Mouse (Mus musculus) MEL-GATA-1-ER (cell line): ENCODE data around the gene Olfr203.
"Not testable (repeated sequence)": the region's sequence is repeated elsewhere in the genome, so short reads cannot be mapped to it uniquely, and the experiment has no call there.

Source experiments
- DNase-seq: peaks from one replicate; pipeline ENCODE4 v3.0.0-alpha.2; 2012; ENCODE audit warnings: low read depth; ENCODE audit errors: extremely low read depth

The Olfr203 gene

DNA sequence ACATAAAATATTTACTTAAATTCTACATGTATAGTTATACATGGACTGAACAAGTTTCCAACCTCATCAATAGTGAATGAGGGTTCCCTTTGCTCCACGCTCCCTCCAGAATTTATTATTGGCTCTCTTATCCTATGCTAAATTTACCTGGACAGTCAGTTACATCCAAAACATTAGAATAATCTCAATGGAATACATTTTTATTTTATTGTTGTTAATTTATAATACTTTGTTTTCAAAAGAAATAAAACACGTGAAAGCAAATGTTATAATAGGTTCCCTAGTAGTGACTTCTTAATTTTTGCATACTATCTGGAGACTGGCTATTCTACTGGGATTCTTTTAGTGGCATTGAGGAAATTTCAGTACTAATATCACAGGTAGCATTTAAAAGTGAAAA is at the start of gene Olfr203:
Olfr203 (plus strand) TSS at position 301 of the 400 bp plus-strand sequence.
- DNase-seq, result no peak

DNA sequence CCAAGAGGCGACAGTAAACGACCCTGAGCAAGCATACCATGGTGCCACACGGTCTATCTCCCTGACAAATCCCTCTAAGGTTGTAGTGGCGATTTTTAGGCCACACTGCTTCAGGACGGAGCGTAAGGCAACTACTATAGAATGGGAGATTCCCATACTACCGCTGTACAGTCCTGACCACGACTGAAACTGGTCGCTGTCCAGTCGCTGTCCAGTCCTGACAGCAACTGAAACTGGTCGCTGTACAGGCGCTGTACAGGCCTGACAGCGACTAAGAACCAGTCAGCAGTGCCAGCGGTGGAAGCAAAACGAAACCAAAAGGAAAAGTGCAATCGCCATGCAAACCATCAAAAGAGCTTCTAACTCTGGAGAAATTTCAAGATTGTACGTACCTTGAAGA is 49.0 kb upstream of the Olfr203 start:
- DNase-seq, result no peak

DNA sequence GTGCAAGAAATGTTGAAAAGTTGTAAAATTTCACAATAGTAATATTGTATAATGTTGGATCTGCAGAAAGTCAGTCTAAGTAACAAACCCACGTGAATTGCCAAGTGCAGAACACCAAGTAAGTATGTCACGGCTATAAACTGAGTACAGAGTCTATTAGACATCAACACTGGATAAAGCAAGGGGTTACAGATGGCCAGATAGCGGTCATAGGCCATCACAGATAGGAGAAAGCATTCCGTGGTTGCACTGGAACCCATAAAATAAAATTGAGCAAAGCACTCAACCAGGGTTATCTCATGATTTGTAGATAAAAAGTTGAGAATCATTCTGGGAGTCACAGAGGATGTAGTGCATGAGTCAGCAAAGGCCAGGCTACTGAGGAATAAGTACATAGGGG is 29.6 kb upstream of the Olfr203 start:
- DNase-seq, result not testable (repeated sequence)

DNA sequence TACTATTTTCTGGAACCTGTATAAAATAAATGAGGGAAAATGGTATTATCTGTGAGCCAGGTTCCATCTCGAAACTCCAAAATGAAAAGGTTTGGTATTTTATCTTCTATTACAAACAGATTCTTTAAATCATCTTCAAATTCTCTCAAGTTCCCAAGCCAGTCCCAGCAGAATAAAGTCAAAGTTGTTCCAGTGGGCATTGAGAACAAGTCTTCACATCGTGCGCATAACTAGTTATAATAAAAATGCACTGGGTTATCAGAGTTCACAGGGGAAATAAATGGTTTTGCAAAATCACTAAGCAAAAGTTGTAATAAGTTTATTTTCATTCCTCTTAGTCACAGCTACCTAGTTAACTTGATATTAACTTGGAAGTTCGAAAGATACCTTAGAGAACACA is 26.1 kb upstream of the Olfr203 start, which contains the start of gene Olfr201:
Olfr201 (minus strand) TSS at position 101 of the 400 bp plus-strand sequence.
- not testable (repeated sequence) for DNase-seq

DNA sequence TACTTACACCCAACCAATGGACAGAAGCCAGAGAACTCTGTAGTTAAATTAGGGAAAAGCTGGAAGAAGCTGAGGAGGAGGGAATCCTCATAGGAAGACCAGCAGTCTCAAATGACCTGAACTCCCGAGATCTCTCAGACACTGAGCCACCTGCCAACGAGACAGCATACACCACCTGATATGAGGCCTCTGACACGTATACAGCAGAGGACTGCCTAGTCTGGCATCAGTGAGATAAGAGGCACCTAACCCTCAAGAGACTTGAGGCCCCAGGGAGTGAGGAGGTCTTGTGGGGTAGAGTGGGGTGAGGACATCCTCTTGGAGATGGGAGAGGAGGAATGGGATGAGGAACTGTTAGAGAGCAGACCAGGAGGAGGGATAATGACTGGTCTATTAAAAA is 18.1 kb upstream of the Olfr203 start:
- peak; percentile 50 for DNase-seq

DNA sequence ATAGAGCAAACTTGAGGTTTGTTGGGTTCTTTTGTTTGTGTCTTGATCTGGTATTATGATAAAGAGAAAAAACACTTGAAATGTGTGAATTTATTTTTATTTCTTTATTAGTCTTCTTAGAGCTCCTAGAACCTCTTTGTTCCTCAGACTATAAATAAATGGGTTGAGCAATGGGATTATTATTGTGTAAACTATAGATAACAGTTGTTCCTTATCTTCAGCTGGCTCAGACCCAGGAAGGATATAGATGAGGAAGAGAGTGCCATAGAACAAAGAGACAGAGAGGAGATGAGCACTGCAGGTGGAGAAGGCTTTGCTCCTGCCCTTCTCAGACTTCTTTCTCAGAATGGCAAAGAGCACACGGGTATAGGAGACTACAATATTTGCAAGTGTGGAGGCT is 15.2 kb upstream of the Olfr203 start:
- no peak for DNase-seq

DNA sequence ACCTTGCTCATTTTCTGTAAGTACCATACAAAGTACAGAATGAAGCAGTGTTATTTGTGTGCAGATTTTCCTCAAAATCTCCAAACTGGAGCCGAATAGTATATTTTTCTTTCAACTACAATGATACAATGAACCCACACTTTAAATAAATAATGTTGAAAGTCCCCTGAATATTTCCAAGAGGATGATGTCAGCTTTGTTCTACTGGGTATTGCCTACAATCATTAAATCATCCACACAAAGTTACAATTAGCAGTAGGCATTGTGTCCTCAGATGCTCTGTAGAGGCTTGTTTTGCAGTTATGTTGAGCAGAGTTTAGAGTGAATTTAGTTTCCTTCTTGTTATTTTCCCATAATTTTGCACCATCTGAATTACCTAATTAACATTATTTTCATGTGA is 12.0 kb upstream of the Olfr203 start, which contains the start of gene Olfr202:
Olfr202 (minus strand) TSS at position 101 of the 400 bp plus-strand sequence.
- no peak for DNase-seq

DNA sequence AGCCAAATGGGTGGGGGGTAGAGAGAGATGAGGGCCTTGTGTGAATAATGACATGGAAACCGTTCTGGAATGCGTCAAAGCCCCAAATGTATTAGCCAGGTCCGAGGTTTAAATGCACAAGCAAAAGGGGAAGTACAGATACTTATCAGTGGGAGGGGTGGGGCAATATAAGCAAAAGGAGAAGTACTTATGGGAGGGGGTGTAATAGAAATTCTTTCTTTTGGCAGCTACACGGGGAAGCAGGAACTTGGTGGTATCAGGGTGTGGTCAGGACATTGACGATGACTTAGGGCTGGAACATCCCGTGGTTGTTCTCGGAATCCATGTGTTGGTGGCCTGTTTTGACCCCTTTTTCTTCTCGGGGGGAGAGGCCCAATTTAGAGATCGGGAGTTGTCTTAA is 11.1 kb upstream of the Olfr203 start:
- peak; percentile 68 for DNase-seq

DNA sequence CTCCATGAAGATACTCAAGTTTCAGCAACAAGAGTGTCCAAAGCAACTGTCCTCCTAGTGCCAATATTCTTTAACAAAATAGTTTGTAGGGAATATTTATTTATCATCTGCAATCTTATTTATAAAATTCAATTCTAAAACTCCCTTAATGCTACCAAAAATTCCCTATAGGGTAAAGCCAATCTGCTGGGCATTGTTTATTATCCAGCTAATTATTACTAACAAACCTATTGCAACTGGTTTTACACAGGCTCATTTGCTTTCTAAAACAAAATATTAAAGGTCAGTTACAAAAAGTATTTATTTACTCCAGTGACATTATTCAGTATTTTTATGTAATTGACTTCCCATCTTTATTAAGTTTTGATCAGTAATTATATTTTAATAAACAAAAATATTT is 19.5 kb downstream of the Olfr203 start, which contains the start of gene Olfr204:
Olfr204 (minus strand) TSS at position 101 of the 400 bp plus-strand sequence.
- no peak for DNase-seq

DNA sequence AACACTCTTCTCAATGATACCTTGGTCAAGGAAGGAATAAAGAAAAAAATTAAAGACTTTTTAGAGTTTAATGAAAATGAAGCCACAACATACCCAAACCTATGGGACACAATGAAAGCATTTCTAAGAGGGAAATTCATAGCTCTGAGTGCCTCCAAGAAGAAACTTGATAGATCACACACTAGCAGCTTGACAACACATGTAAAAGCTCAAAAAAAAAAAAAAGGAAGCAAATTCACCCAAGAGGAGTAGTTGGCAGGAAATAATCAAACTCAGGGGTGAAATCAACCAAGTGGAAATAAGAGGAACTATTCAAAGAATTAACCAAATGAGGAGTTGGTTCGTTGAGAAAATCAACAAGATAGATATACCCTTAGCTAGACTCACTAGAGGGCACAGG is 24.6 kb downstream of the Olfr203 start:
- DNase-seq, result not testable (repeated sequence)

DNA sequence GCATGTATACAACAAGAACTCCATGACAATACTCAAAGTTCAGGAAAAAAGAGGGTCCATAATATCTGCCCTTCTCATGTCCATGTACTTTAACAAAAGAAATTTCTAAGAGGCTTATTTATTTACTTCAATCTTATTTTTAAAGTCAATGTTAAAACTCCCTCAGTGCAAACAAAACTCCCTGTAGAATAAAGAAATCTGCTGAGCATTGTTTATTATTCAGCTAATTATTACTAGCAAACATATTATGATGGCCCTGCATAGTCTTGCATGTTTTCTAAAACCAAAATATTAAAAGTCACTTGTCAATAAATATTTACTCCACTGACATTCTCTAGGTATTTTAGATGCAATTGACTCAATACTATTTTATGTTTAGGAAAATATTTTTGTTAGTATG is 32.4 kb downstream of the Olfr203 start, which contains the start of gene Olfr205:
Olfr205 (minus strand) TSS at position 101 of the 400 bp plus-strand sequence.
- no peak for DNase-seq

DNA sequence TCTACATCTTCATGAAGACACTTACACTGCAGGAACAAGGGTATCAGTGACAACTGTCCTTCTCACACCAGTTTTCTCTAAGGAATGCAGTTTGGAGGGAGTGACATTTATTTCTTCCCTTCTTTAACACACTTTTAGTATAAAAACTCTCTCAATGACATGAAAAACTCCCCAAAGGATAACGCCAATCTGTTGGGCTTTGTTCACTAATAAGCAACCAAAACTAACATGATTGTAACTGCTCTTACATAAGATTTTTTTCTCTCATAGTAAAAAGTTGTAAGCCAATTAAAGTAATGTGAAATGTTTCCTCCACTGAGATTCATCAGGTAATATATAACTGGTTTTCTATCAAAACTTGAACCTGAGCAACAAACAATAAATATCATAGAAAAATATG is 50.5 kb downstream of the Olfr203 start, which contains the start of gene Olfr206:
Olfr206 (minus strand) TSS at position 101 of the 400 bp plus-strand sequence.
- no peak for DNase-seq
